Mouse (Mus musculus): ENCODE results near the gene Sugct. TPM values are rescaled to one million over a fixed set of nuclear protein-coding genes. Genes with fewer than 3 reads are reported as not detected.

Gene Sugct
- 3.1 and 3.3 TPM in 2 replicates for polyA plus RNA-seq (2015; fragmentation: Nextera tagmentation; extraction: Ambion mirVana)

GRCm38 (mm10) chr13:17694911-17695699 lies at the start of gene Sugct, which contains the start of gene Mplkip:
Gene Sugct (minus strand): TSS chr13:17695553.
Gene Mplkip (plus strand): TSS chr13:17695192.
- peak within 1 kb of the TSS; percentile 91 for H3K4me3 ChIP-seq
- peak within 1 kb of the TSS; percentile 89 for H3K9ac ChIP-seq
- WGBS, result 1% methylated on average over 59 of the region's 66 CpGs
- no peaks in the 10 kb centered on the region for H3K9me3 ChIP-seq
- peak within 1 kb of the TSS; percentile 81 for H3K4me2 ChIP-seq
- H3K4me1 ChIP-seq, result peaks cover 18% of the 10 kb centered on the region
- peak within 1 kb of the TSS; percentile 87 for H3K27ac ChIP-seq
- peak; percentile 99 for ATAC-seq (replicated peaks)
- H3K27me3 ChIP-seq (replicated peaks), result no peaks in the 10 kb centered on the region
- no peaks in the 10 kb centered on the region for H3K36me3 ChIP-seq (replicated peaks)

DNA sequence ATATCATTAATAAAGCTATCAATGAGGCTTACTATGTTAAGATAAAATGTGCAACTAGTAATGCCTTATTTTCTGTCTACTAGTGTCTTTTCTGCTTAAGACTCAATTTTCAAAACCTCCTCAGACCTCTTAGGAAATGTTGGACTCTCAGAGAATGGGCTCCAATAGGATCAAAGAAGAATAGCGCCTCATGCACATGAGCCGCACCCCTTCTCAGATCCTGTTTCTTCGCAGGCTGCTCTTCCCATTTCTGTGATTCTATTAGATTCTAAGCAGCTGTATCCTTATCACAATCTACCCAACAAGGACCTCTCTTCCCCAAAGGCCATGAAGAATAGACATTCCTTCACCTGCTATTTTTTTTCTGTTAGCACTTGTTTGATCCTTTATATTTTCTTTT lies 33.4 kb upstream of the Sugct start:
- H3K4me1 ChIP-seq, result no peaks in the 10 kb centered on the region
- H3K4me2 ChIP-seq, result no peak overlapping the region

GRCm38 (mm10) chr13:17727922-17728321 lies 32.6 kb upstream of the Sugct start:
- Histone ChIP-seq H3K27me3 (replicated peaks) (no peaks in the 10 kb centered on the region), H3K27ac (no peak overlapping the region), H3K36me3 (replicated peaks) (no peaks in the 10 kb centered on the region), H3K4me1 (no peaks in the 10 kb centered on the region), H3K9ac (no peak overlapping the region), H3K4me2 (no peak overlapping the region), H3K4me3 (no peak overlapping the region), H3K9me3 (no peaks in the 10 kb centered on the region)
- ATAC-seq (replicated peaks), result no peak
- WGBS, result 95% methylated on average over 4 of the region's 4 CpGs

More for the DNA sequence above, 33.4 kb upstream of the Sugct start:
- 91% methylated on average over 3 of the region's 3 CpGs for WGBS
- H3K27me3 ChIP-seq (replicated peaks), result no peaks in the 10 kb centered on the region
- H3K27ac ChIP-seq, result no peak overlapping the region
- no peaks in the 10 kb centered on the region for H3K36me3 ChIP-seq (replicated peaks)
- ATAC-seq (replicated peaks), result no peak
- H3K4me3 ChIP-seq, result no peak overlapping the region
- H3K9ac ChIP-seq, result no peak overlapping the region
- H3K9me3 ChIP-seq, result no peaks in the 10 kb centered on the region

DNA sequence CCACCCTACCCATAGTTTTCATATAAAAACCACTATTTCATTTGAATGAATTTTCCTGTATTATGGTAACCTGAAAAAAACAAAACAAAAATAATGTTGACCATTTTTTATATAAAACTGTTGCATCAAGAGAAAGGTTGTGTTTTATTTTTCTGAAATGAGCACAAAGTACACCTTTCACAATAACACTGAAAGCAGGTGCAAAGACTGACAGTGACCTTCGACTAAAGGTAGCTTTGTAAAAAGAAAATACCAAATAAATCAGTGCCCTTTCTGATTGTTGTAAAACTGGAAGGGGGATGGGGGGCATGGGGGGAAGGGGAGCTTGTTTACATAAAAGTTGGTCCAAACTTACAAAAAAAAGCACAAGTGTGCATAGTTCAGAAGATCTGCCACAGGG lies 22.0 kb upstream of the Sugct start:
- Histone ChIP-seq H3K27me3 (replicated peaks) (no peaks in the 10 kb centered on the region), H3K4me1 (no peaks in the 10 kb centered on the region), H3K4me2 (no peak overlapping the region), H3K4me3 (no peak overlapping the region), H3K27ac (no peak overlapping the region), H3K36me3 (replicated peaks) (peaks cover 18% of the 10 kb centered on the region), H3K9me3 (no peaks in the 10 kb centered on the region), H3K9ac (no peak overlapping the region)
- ATAC-seq (replicated peaks), result no peak
- 95% methylated on average over 1 of the region's 1 CpGs for WGBS

- Histone ChIP-seq H3K9ac (no peak overlapping the region), H3K4me3 (no peak overlapping the region), H3K27ac (no peak overlapping the region), H3K9me3 (no peaks in the 10 kb centered on the region), H3K4me2 (no peak overlapping the region), H3K27me3 (replicated peaks) (no peaks in the 10 kb centered on the region), H3K36me3 (replicated peaks) (no peaks in the 10 kb centered on the region), H3K4me1 (no peaks in the 10 kb centered on the region)
- WGBS, result 76% methylated on average over 5 of the region's 5 CpGs
- peak; percentile 71 for ATAC-seq (replicated peaks)
Observed at GRCm38 (mm10) chr13:17708784-17709311, 13.5 kb upstream of the Sugct start.

- H3K9ac ChIP-seq, result no peak overlapping the region
- ATAC-seq (replicated peaks), result no peak
- WGBS, result 86% methylated on average over 6 of the region's 6 CpGs
- H3K9me3 ChIP-seq, result no peaks in the 10 kb centered on the region
- no peaks in the 10 kb centered on the region for H3K27me3 ChIP-seq (replicated peaks)
- no peaks in the 10 kb centered on the region for H3K36me3 ChIP-seq (replicated peaks)
- H3K4me3 ChIP-seq, result no peak overlapping the region
- no peak overlapping the region for H3K27ac ChIP-seq
- H3K4me1 ChIP-seq, result no peaks in the 10 kb centered on the region
- H3K4me2 ChIP-seq, result no peak overlapping the region
Observed at GRCm38 (mm10) chr13:17705188-17705826, 10.0 kb upstream of the Sugct start.

GRCm38 (mm10) chr13:17702311-17702710 lies 7.0 kb upstream of the Sugct start:
- Histone ChIP-seq H3K36me3 (replicated peaks) (no peaks in the 10 kb centered on the region), H3K9ac (no peak overlapping the region), H3K27ac (no peak overlapping the region), H3K27me3 (replicated peaks) (no peaks in the 10 kb centered on the region), H3K9me3 (no peaks in the 10 kb centered on the region), H3K4me3 (no peak overlapping the region), H3K4me2 (no peak overlapping the region), H3K4me1 (peaks cover 4% of the 10 kb centered on the region)
- ATAC-seq (replicated peaks), result no peak

- no peaks in the 10 kb centered on the region for H3K36me3 ChIP-seq (replicated peaks)
- no peak overlapping the region for H3K4me2 ChIP-seq
- ATAC-seq (replicated peaks), result no peak
- no peak overlapping the region for H3K4me3 ChIP-seq
- H3K27ac ChIP-seq, result no peak overlapping the region
- H3K27me3 ChIP-seq (replicated peaks), result no peaks in the 10 kb centered on the region
- H3K9me3 ChIP-seq, result no peaks in the 10 kb centered on the region
- peaks cover 8% of the 10 kb centered on the region for H3K4me1 ChIP-seq
- no peak overlapping the region for H3K9ac ChIP-seq
Observed at GRCm38 (mm10) chr13:17701322-17701721, 6.0 kb upstream of the Sugct start.

DNA sequence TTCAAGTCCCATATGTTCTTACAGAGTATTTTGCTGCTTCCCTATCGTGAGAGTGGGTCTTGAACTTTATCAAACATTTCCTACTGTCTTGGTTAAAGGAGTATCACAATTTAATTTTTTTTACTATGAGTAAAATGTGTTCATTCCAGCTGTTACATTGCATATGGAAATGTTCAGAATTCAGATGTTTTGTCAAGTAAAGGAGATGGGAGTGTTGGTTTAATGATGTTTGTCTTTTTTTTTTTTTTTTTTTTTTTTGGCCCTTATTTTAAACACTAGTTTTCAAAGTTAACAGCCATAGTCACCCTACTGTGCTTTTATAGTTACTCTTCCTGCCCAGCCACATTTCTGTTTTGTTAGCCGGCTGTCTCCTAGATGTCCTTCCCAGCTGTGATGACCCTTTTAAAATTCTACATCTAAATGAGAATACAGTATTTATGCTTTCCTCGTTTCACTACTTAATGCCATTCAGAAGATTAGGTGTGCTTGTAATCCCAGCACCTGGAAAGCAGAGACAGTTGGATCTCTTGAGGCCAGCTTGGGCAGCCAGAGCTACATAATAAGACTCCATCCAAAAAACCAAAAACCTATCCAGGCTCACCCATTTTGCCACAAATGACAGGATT lies 4.8 kb upstream of the Sugct start:
- Histone ChIP-seq H3K4me3 (no peak overlapping the region), H3K9me3 (no peaks in the 10 kb centered on the region)
- WGBS, result 75% methylated on average over 3 of the region's 3 CpGs

DNA sequence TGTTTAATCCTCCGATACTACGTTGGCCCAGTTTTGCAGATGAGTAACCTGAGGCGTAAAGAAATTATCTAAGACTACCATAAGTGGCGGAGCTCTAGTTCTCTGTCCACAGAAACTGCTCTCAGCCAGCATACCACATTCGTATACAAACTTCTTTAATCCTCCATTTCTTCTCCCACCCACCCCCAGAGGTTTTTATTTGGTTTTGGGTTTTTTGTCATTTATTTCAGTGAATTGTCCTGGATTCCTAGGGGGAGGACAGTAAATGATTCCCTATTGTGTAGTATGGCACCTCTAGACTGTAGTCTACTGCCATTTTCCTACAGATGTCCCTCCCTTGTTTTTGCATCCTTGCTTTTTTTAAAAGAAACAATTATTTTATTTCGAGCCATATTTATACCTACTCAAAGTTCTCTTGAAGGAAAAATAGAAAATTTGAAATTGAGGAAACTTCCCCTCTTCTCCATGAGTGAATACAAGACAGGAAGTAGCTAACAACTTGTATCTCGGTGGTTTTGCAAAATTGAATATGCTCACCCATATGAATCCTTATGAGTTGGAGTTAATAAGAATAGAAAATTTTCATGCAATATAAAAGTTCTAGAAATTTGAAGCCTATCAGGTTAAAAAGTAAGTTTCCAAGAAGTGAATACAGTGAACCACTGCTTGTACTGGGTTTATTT lies 686 bp upstream of the Sugct start:
- no peak for ATAC-seq (replicated peaks)
- WGBS, result 18% methylated on average over 7 of the region's 7 CpGs
- peak overlapping the region; percentile 57 for H3K4me2 ChIP-seq
- no peaks in the 10 kb centered on the region for H3K27me3 ChIP-seq (replicated peaks)
- H3K4me3 ChIP-seq, result peak overlapping the region; percentile 91
- H3K4me1 ChIP-seq, result peaks cover 18% of the 10 kb centered on the region
- H3K9me3 ChIP-seq, result no peaks in the 10 kb centered on the region
- H3K9ac ChIP-seq, result peak overlapping the region; percentile 89
- H3K27ac ChIP-seq, result peak overlapping the region; percentile 87
- no peaks in the 10 kb centered on the region for H3K36me3 ChIP-seq (replicated peaks)

More for the DNA sequence above, 4.8 kb upstream of the Sugct start:
- Histone ChIP-seq H3K4me1 (peaks cover 13% of the 10 kb centered on the region), H3K36me3 (replicated peaks) (no peaks in the 10 kb centered on the region), H3K27me3 (replicated peaks) (no peaks in the 10 kb centered on the region), H3K9ac (no peak overlapping the region), H3K4me2 (no peak overlapping the region), H3K27ac (no peak overlapping the region)
- ATAC-seq (replicated peaks), result no peak

- H3K4me1 ChIP-seq, result peaks cover 18% of the 10 kb centered on the region
- H3K9ac ChIP-seq, result peak overlapping the region; percentile 54
- no peaks in the 10 kb centered on the region for H3K36me3 ChIP-seq (replicated peaks)
- H3K4me2 ChIP-seq, result peak overlapping the region; percentile 81
- H3K9me3 ChIP-seq, result no peaks in the 10 kb centered on the region
- peak; percentile 82 for ATAC-seq (replicated peaks)
- H3K27me3 ChIP-seq (replicated peaks), result no peaks in the 10 kb centered on the region
- under 1% methylated on average over 24 of the region's 25 CpGs for WGBS
- peak overlapping the region; percentile 91 for H3K4me3 ChIP-seq
- peak overlapping the region; percentile 87 for H3K27ac ChIP-seq
Observed at GRCm38 (mm10) chr13:17694414-17694813, 939 bp downstream of the Sugct start.

- H3K27me3 ChIP-seq (replicated peaks), result no peaks in the 10 kb centered on the region
- H3K36me3 ChIP-seq (replicated peaks), result no peaks in the 10 kb centered on the region
- ATAC-seq (replicated peaks), result no peak
- WGBS, result 64% methylated on average over 5 of the region's 5 CpGs
- H3K9me3 ChIP-seq, result no peaks in the 10 kb centered on the region
- peak overlapping the region; percentile 91 for H3K4me3 ChIP-seq
- H3K9ac ChIP-seq, result no peak overlapping the region
- no peak overlapping the region for H3K27ac ChIP-seq
- peak overlapping the region; percentile 81 for H3K4me2 ChIP-seq
- H3K4me1 ChIP-seq, result peaks cover 18% of the 10 kb centered on the region
Observed at GRCm38 (mm10) chr13:17693816-17694215, 1.5 kb downstream of the Sugct start.
